Mouse (Mus musculus) G1E (cell line): ENCODE data around the gene Gm6525. TPM values are rescaled to one million over a fixed set of nuclear protein-coding genes. Genes with fewer than 3 reads are reported as not detected.

Experiments used
- ATAC-seq: 2 replicates; pipeline ENCODE4 v1.8.0; 2016; ENCODE audit warnings: mild to moderate bottlenecking; ENCODE audit not compliant: insufficient number of reproducible peaks, poor library complexity, low FRiP score, severe bottlenecking; ENCODE audit errors: extremely low read depth
- DNase-seq: peaks from one replicate; pipeline ENCODE4 v3.0.0; 2012; ENCODE audit warnings: low spot score
- H3K27me3 ChIP-seq: 2 replicates; pipeline ENCODE4 v1.6.1; 2012; ENCODE audit warnings: mild to moderate bottlenecking, low read length, inconsistent platforms; ENCODE audit not compliant: insufficient read depth
- H3K36me3 ChIP-seq: replicated peaks from 2 replicates; pipeline ENCODE3; 2012; ENCODE audit warnings: mild to moderate bottlenecking, inconsistent platforms
- H3K4me1 ChIP-seq: 2 replicates; pipeline ENCODE4 v1.6.1; 2012; ENCODE audit warnings: low read depth, low read length, inconsistent platforms, mixed read lengths; ENCODE audit not compliant: insufficient read depth
- H3K4me3 ChIP-seq: 2 replicates; pipeline ENCODE4 v1.5.1; 2012; ENCODE audit warnings: low read depth, mild to moderate bottlenecking, inconsistent platforms, low read length, moderate library complexity, mixed read lengths
- H3K9me3 ChIP-seq: replicated peaks from 2 replicates; pipeline ENCODE4 v1.6.1; 2012; ENCODE audit warnings: inconsistent platforms
- CTCF ChIP-seq: IDR thresholded peaks from 2 replicates; pipeline ENCODE4 v1.5.1; 2012; ENCODE audit warnings: low read depth, low read length, inconsistent platforms, mixed read lengths
- GATA1 ChIP-seq: IDR thresholded peaks from 2 replicates; pipeline ENCODE4 v1.6.1; 2012; ENCODE audit warnings: borderline replicate concordance, low read length, inconsistent platforms, mixed read lengths
- GATA2 ChIP-seq: IDR thresholded peaks from 2 replicates; pipeline ENCODE4 v1.6.1; 2012; ENCODE audit warnings: low read depth, low read length, inconsistent platforms, borderline replicate concordance
- POLR2AphosphoS5 ChIP-seq: IDR thresholded peaks from 2 replicates; pipeline ENCODE4 v1.6.1; 2012; ENCODE audit warnings: low read depth, low read length, inconsistent platforms; ENCODE audit not compliant: insufficient replicate concordance
- TAL1 ChIP-seq: conservative IDR thresholded peaks from 2 replicates; pipeline ENCODE4 v1.6.1; 2012; ENCODE audit warnings: low read depth, low read length, inconsistent platforms, mixed read lengths
- polyA plus RNA-seq: library from polyadenylated mRNA; stranded (reverse); fragments of >175 nt; gene quantifications from 2 replicates; pipeline ENCODE4 v1.2.3, GENCODE M21; 2012
- total RNA-seq, 2 experiments: library from RNA; stranded (forward) in 1 of 2; stranded (reverse) in 1 of 2; fragments of 200-1000 nt in 1 of 2; fragments of >200 nt in 1 of 2; fragmentation: Nextera tagmentation in 1 of 2; gene quantifications; 2 replicates each; pipeline ENCODE4 v1.2.3; 2014 to 2017

Gm6525 gene
- total and polyA plus RNA-seq, 3 experiments, result 0.60 TPM; not detected in 2

DNA sequence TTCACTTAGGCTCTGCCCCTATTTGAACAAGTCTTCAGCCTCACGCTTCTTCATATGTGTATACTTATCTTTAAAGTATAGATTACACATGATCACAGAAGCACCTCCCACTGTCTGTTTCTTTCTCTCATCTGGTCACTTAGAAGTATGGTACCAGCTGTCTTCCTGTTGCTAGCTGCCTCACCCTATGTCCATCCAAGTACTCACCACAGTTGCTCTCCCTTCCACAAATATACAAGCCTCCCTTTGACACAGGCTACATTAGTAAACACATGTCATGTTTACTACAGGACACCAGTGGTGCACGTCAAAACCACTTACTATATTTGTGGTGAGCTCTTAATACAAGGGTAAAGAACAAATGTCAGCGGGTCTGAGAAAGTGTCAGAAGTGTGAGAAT is 42.5 kb upstream of the Gm6525 start:
- peaks cover 26% of the 10 kb centered on the region for H3K36me3 ChIP-seq
- peaks cover 12% of the 10 kb centered on the region for H3K4me1 ChIP-seq
- DNase-seq, result no peak
- no peak overlapping the region for H3K4me3 ChIP-seq
- TF ChIP-seq POLR2AphosphoS5 (no peak), CTCF (no peak), TAL1 (no peak), GATA1 (no peak), GATA2 (no peak)
- no peaks in the 10 kb centered on the region for H3K9me3 ChIP-seq
- no peak for ATAC-seq
- H3K27me3 ChIP-seq, result no peaks in the 10 kb centered on the region

DNA sequence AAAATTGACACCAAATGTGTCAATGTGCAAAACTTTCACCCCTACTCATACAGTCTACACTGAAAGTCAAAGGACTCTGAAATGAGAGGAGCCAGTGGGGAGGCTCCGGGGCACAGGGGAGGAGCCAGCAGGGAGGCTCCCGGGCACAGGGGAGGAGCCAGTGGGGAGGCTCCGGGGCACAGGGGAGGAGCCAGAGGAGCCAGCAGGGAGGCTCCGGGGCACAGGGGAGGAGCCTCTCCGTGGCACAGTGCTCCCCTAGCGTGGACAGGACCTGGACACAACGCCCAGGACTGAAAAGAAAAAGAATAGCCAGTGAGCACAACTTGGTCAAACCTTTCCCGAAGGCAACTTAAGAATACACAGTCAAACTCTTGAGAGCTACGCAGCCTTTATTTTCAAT is 38.5 kb upstream of the Gm6525 start:
- ATAC-seq (peak; percentile 97), DNase-seq (peak; percentile 83)
- no peaks in the 10 kb centered on the region for H3K27me3 ChIP-seq
- TF ChIP-seq TAL1, result no peak
- TF ChIP-seq GATA2, result no peak
- TF ChIP-seq GATA1, result no peak
- TF ChIP-seq CTCF, result no peak
- TF ChIP-seq POLR2AphosphoS5, result no peak
- H3K9me3 ChIP-seq, result no peaks in the 10 kb centered on the region
- peaks cover 21% of the 10 kb centered on the region for H3K4me1 ChIP-seq
- peak overlapping the region; percentile 68 for H3K4me3 ChIP-seq
- peaks cover 19% of the 10 kb centered on the region for H3K36me3 ChIP-seq

GRCm38 (mm10) chr3:84135933-84136332 is 38.0 kb upstream of the Gm6525 start:
- Histone ChIP-seq H3K9me3 (no peaks in the 10 kb centered on the region), H3K36me3 (peaks cover 18% of the 10 kb centered on the region), H3K27me3 (no peaks in the 10 kb centered on the region), H3K4me1 (peaks cover 21% of the 10 kb centered on the region), H3K4me3 (peak overlapping the region; percentile 68)
- no peak for TF ChIP-seq GATA1
- TF ChIP-seq POLR2AphosphoS5, result no peak
- no peak for ATAC-seq
- DNase-seq, result no peak

- no peaks in the 10 kb centered on the region for H3K27me3 ChIP-seq
- no peak overlapping the region; the same call in 1 of the 2 replicates for H3K4me3 ChIP-seq
- peaks cover 19% of the 10 kb centered on the region for H3K36me3 ChIP-seq
- no peaks in the 10 kb centered on the region for H3K9me3 ChIP-seq
- TF ChIP-seq GATA2 (no peak), TAL1 (0 out of 2 replicates have a peak, but pooled peaks have one; percentile 8)
- peak; percentile 26 for DNase-seq
- peaks cover 21% of the 10 kb centered on the region for H3K4me1 ChIP-seq
- peak; percentile 51 for ATAC-seq
Observed at GRCm38 (mm10) chr3:84136509-84136908, 37.4 kb upstream of the Gm6525 start.

GRCm38 (mm10) chr3:84140947-84141346 is 33.0 kb upstream of the Gm6525 start:
- TF ChIP-seq TAL1 (no peak), POLR2AphosphoS5 (no peak), GATA1 (no peak), CTCF (no peak), GATA2 (no peak)
- peaks cover 7% of the 10 kb centered on the region for H3K36me3 ChIP-seq
- H3K9me3 ChIP-seq, result no peaks in the 10 kb centered on the region
- ATAC-seq (no peak), DNase-seq (no peak)
- no peak overlapping the region for H3K4me3 ChIP-seq
- H3K27me3 ChIP-seq, result no peaks in the 10 kb centered on the region
- peaks cover 13% of the 10 kb centered on the region for H3K4me1 ChIP-seq

DNA sequence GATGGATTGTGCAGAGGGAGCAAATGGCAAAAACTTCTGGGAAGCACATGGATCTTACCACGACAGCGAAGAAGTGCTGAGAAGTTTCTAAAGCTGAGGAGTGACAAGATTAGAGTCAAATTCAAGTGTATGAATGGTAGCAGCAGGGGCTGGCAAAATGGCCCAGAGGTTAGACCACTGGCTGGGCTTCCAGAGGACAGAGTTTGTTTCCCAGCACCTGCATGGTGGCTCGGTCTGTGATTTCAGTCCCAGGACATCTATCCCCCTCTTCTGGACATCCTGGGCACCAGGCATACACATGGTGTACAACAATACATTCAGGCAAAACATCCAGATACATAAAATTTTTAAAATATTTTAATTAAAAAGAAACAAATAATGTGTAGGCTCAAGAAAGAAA is 24.1 kb upstream of the Gm6525 start:
- H3K4me1 ChIP-seq, result peaks cover 22% of the 10 kb centered on the region
- peaks cover 13% of the 10 kb centered on the region for H3K36me3 ChIP-seq
- peaks cover 8% of the 10 kb centered on the region for H3K9me3 ChIP-seq
- TF ChIP-seq TAL1 (no peak), GATA2 (no peak), POLR2AphosphoS5 (no peak), CTCF (no peak), GATA1 (no peak)
- ATAC-seq (no peak), DNase-seq (no peak)
- no peak overlapping the region for H3K4me3 ChIP-seq
- no peaks in the 10 kb centered on the region for H3K27me3 ChIP-seq

GRCm38 (mm10) chr3:84154721-84155141 is 19.2 kb upstream of the Gm6525 start:
- peak; percentile 41 for DNase-seq
- Histone ChIP-seq H3K27me3 (no peaks in the 10 kb centered on the region), H3K9me3 (peaks cover 4% of the 10 kb centered on the region), H3K36me3 (peaks cover 17% of the 10 kb centered on the region), H3K4me1 (peaks cover 35% of the 10 kb centered on the region), H3K4me3 (peak overlapping the region; percentile 75; the same call in 1 of the 2 replicates)
- TF ChIP-seq POLR2AphosphoS5 (no peak), TAL1 (no peak), GATA1 (no peak), GATA2 (no peak)
- peak; percentile 23; the same call in 1 of the 2 replicates for ATAC-seq
